Mouse (Mus musculus) kidney, adult 2 months (tissue): ENCODE results near the gene Scpep1.

Source experiments
- CTCF ChIP-seq: fragments of 200-500 bp; conservative IDR thresholded peaks from 2 replicates; pipeline ENCODE4 v1.5.1; 2011; ENCODE audit warnings: low read depth, mild to moderate bottlenecking, control low read depth, low read length, moderate library complexity, mixed read lengths; ENCODE audit not compliant: insufficient read depth, insufficient read length
- POLR2A ChIP-seq: fragments of 200-500 bp; IDR thresholded peaks from one replicate; pipeline ENCODE4 v1.6.1; 2011; ENCODE audit warnings: low read depth, low read length, control low read depth

- TF ChIP-seq CTCF (no peak), POLR2A (no peak)
Measured at GRCm38 (mm10) chr11:88945971-88946585, 9.2 kb downstream of the Scpep1 start.
